Mouse (Mus musculus) hindbrain, embryonic 16.5 days (tissue): ENCODE results near the gene Hoxa11. TPM values are rescaled to one million over a fixed set of nuclear protein-coding genes. Genes with fewer than 3 reads are reported as not detected.

Experiments used
- ATAC-seq: fragments of 200-750 bp; cut with Nextera tagmentation; 2 replicates; pipeline ENCODE4 v1.8.0; 2017; ENCODE audit warnings: moderate TSS enrichment, moderate library complexity
- H3K27ac ChIP-seq: fragments of 300-500 bp; sonication (generic); 2 replicates; pipeline ENCODE4 v1.5.1; 2014; ENCODE audit warnings: low read depth, mild to moderate bottlenecking, control low read depth, low read length, moderate library complexity
- H3K27me3 ChIP-seq: fragments of 300-500 bp; sonication (generic); replicated peaks from 2 replicates; pipeline ENCODE4 v1.6.1; 2014; ENCODE audit warnings: low read length; ENCODE audit not compliant: control insufficient read depth, insufficient read depth
- H3K36me3 ChIP-seq: fragments of 300-500 bp; sonication (generic); 2 replicates; pipeline ENCODE4 v1.6.1; 2014; ENCODE audit warnings: mild to moderate bottlenecking, low read length, moderate library complexity, mixed read lengths; ENCODE audit not compliant: control insufficient read depth, insufficient read depth
- H3K4me1 ChIP-seq: fragments of 300-500 bp; sonication (generic); 2 replicates; pipeline ENCODE4 v1.6.1; 2014; ENCODE audit warnings: low read depth, low read length; ENCODE audit not compliant: control insufficient read depth, insufficient read depth
- H3K4me2 ChIP-seq: fragments of 300-500 bp; sonication (generic); 2 replicates; pipeline ENCODE4 v1.6.1; 2014; ENCODE audit warnings: mild to moderate bottlenecking, low read length, control low read depth, moderate library complexity
- H3K4me3 ChIP-seq: fragments of 300-500 bp; sonication (generic); 2 replicates; pipeline ENCODE4 v1.5.1; 2014; ENCODE audit warnings: mild to moderate bottlenecking, low read length, control low read depth, moderate library complexity
- H3K9ac ChIP-seq: fragments of 300-500 bp; sonication (generic); 2 replicates; pipeline ENCODE4 v1.6.1; 2014; ENCODE audit warnings: low read depth, mild to moderate bottlenecking, control low read depth, low read length, moderate library complexity
- H3K9me3 ChIP-seq: fragments of 300-500 bp; sonication (generic); 2 replicates; pipeline ENCODE4 v1.6.1; 2014; ENCODE audit warnings: mild to moderate bottlenecking, low read length, moderate library complexity; ENCODE audit not compliant: control insufficient read depth
- WGBS: fragments of 180-500 bp; shearing (Covaris S2); extraction: QIAGEN DNeasy Blood & Tissue Kit; methylation state at CpG from one replicate; pipeline ENCODE4 v1.1.7; 2014; 5-methylcytosine and 5-hydroxymethylcytosine counted together
- polyA plus RNA-seq: library from polyadenylated mRNA; unstranded; fragments of >200 nt; fragmentation: Nextera tagmentation; extraction: Ambion mirVana; gene quantifications from 2 replicates; pipeline ENCODE4 v1.2.1, GENCODE M21; 2015

Hoxa11 gene
- polyA plus RNA-seq, 1 experiment from 2014 or later, result not detected

DNA sequence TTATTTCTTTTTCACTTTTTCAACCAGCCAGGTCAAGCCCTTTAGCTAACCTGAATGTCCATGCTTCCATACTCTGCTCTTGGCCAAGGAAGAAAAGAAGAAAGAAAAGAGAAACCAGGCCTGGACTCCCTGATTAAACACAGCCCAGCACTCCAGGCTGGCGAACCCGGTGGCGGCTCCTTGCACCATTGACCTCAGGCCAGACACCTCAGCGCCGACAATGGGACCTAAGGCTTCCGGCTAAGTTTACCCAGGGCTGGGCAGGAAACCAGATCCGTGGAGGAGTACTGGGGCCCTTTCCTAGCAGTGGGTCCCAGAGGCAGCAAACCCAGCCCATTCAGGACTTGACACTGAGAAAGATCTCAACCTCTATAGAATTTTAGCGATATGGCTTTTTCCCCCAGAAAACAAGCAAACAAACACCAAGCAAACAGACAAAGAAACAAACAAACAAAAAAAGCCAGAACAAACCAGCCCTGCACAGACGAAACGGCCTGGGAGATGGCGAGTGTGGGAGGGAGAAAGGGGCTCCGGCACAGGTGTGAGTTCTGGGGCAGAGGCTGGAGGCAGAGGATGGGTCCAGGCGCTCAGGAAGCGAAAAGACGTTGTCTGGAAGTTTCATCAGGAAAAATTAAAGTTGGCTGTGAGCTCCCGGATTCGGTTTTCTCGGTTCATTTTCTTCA, 13.6 kb downstream of the Hoxa11 start:
- 1% methylated on average over 18 of the region's 18 CpGs for WGBS
- Histone ChIP-seq H3K27me3 (peaks cover 81% of the 10 kb centered on the region), H3K9me3 (no peaks in the 10 kb centered on the region), H3K4me2 (no peak overlapping the region), H3K4me1 (no peaks in the 10 kb centered on the region), H3K9ac (no peak overlapping the region), H3K4me3 (no peak overlapping the region), H3K27ac (no peak overlapping the region), H3K36me3 (no peaks in the 10 kb centered on the region)
- ATAC-seq, result no peak

DNA sequence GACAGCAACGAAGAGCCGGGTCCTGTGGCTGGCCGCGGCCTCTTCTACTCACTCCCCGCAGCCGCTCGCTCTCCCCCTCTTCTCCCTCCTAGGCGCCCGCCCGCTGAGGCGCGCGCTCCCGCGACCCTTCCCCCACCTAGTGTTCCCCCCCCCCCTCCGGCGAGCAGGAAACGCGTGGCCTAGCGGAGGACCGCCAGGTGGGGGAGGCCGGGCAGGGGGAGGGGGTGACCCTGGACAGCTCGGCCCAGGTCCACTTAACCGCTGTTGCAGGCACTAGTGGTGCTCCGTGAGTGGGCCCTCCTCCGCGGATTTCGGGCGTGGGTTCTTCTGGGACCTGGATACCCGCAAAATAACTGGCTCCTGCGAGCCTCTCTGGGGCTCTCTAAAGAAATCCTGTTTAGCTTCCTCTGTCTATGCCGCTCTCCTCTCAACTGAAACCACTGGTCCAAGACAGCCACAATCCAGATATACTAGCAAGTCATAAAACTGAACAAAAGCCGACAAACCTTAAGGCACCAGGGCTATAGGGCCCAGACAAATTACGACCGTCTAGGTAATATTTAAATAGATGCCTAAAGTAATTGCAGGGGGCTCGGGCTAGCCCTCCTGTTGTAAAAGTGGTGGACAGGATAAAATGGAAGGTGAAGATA, 15.0 kb downstream of the Hoxa11 start, which contains the start of gene Hoxa9:
Hoxa9 (minus strand) TSS at position 574 of the 650 bp plus-strand sequence.
- H3K4me2 ChIP-seq, result no peak within 1 kb of the TSS
- H3K9me3 ChIP-seq, result no peaks in the 10 kb centered on the region
- WGBS, result 2% methylated on average over 22 of the region's 36 CpGs
- H3K27me3 ChIP-seq, result peaks cover 78% of the 10 kb centered on the region
- ATAC-seq, result no peak
- no peaks in the 10 kb centered on the region for H3K4me1 ChIP-seq
- no peak within 1 kb of the TSS for H3K27ac ChIP-seq
- H3K9ac ChIP-seq, result no peak within 1 kb of the TSS
- no peaks in the 10 kb centered on the region for H3K36me3 ChIP-seq
- no peak within 1 kb of the TSS for H3K4me3 ChIP-seq

DNA sequence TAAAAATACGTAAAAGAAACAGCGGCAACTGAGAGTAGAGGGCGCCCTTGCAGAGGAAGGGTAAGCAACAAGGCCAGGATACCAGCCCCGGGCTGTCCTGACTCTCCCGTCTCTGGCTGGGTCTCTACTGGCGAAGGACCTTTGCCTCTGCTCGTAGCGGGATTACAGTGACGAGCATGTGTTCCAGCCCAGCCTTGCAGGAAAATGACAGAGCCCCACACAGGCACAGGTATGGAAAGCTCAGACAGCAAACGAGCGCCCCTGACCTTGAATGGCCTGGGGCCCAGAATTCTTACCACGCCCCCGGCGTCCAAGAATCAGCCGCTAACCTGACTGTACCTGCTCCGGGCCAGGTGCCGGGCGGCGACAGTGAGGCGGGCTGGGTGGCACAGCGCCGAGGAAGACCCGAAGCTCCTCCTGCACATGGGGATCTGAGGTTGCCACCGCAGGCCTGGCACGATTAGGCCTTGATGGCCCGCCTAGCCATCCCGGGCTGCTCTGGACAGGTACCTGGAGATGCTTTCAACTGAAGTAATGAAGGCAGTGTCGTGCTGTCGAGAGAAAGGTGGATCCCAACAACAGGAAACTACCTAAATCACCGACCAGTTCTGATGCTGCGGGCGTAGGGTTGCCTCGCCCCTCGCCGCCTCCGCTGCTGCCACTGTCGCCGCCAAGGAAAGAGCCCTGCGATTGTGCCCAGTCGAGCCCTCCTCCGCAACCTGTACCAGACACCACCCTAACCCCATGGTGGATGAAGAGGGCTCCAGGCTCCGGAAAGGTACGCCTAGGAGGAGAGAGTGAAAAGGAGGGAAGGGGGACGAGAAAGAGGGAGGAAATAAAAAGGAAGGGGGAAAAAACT, 15.8 kb downstream of the Hoxa11 start:
- WGBS, result 1% methylated on average over 43 of the region's 44 CpGs
- Histone ChIP-seq H3K4me3 (no peak overlapping the region; the same call in 1 of the 2 replicates), H3K4me1 (no peaks in the 10 kb centered on the region), H3K36me3 (no peaks in the 10 kb centered on the region), H3K9me3 (no peaks in the 10 kb centered on the region), H3K27me3 (peaks cover 77% of the 10 kb centered on the region), H3K9ac (no peak overlapping the region), H3K27ac (no peak overlapping the region), H3K4me2 (no peak overlapping the region)
- ATAC-seq, result no peak

DNA sequence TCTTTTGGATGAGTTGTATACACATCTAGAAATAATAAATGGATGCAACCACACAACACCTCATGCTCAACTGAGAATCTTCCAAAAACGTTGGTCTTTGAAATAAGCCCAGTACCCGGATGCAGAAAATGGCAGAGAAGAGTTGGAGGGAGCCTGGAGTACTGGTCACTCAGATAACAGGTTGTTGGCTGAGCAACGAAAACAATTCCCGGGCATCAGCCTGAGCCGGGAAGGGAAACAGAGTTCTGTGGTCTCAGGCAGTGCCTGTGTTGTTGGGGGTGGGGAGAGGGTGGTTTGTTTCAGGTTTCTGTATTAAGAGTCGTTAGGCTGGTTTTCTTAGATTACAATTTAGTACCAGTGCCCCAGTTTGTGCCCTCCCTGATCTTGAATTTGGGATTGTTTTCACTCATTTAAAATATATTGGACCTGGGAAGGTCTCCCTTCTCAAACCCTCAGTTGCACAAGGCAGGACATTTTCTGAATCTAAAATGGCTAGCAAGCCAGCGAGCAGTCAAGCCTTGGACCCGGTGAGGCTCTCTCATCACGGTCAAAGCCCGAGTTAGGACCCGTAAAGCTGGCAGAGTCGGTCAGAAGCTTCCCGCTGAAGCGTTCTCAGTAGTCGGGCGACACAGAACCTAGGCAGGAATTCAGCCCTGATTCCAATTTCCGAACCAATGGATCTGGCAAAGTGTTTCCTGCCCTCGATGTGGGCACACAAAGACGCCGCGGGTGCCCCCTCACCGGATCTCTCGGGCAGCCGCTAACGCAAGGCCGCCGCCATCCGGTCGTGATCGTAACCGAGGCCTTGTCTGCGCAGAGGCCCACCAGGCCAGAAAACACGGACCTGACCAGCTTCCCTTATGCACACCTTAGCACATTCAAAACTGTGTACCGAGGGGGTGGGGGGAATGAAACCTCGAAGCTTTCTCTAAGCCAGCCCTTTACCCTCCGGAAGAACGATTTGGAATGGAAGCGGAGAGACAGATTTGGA, 16.8 kb downstream of the Hoxa11 start:
- Histone ChIP-seq H3K4me2 (no peak overlapping the region), H3K27ac (no peak overlapping the region), H3K9ac (no peak overlapping the region), H3K9me3 (no peaks in the 10 kb centered on the region), H3K4me1 (no peaks in the 10 kb centered on the region), H3K4me3 (no peak overlapping the region), H3K27me3 (peaks cover 69% of the 10 kb centered on the region), H3K36me3 (no peaks in the 10 kb centered on the region)
- ATAC-seq, result no peak
- WGBS, result 3% methylated on average over 38 of the region's 38 CpGs

DNA sequence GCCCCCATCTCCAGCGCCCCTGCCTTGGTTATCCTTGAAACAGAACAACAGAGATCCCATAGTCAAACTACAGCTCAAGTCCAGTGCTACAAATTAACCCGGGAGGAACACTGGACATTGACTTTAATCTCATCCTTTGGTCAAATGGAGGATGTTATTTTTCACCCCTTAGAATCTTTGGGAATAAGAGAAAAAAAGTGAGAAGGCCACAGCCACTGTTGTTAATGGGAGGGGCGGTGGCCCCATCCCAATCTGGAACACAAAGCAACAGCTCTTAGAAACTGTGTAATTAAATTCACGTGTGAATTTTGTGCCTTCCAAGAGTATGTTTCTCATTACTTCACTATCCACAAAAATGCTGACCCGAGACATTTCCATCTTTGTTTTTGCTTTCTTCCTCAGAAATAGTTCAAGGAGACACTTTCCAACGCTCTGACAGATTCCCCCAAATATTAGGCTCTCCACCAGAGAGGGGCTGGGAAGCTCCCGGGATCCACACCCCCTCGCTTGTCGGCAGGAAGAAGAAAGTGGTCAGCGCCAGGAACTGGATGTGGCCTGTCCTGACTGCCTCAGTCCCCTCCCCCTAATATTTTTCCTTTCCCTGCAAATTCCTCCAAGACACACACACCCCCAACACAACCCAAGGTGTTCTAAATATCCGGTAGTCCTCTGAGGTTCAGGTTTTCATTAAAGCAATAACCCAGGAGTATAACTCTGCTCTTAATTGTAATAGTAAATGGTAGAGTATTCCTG, 18.0 kb downstream of the Hoxa11 start:
- H3K4me1 ChIP-seq, result no peaks in the 10 kb centered on the region
- H3K4me3 ChIP-seq, result no peak overlapping the region

DNA sequence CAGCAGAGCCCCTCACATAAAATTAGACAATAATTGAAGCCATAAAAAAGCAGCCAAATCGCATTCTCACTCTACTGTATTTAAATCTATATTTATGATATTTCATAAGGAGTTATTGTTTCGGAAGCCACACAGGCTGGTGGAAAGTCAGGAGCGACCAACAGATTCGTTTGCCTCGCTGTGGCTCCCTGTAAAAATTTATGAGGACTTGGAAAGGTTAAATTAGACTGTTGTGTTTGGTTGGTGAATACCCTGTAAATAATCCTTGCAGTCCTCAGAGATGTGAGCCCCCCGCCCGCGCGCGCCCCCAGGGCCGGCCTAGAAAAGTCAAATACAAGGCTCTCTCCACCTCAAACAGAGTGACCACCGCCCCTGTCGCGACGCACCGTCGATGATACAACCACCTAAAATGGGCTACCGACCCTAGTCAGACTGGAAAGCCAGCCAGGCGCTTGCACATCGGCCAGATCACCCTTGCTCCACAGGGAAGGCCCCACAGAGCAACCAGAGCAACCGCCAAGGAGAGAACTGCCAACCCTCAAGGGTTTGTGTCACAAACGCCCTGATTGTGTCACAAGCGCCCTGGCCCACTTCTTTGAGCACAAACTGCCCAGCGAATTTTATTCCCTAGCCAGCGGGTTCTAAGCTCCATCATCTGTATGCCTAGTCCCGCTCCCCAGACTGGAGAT, 18.9 kb downstream of the Hoxa11 start:
- H3K4me1 ChIP-seq, result peaks cover 1% of the 10 kb centered on the region; the same call in 1 of the 2 replicates
- no peaks in the 10 kb centered on the region for H3K9me3 ChIP-seq
- no peak for ATAC-seq
- H3K36me3 ChIP-seq, result no peaks in the 10 kb centered on the region
- 3% methylated on average over 26 of the region's 26 CpGs for WGBS
- H3K4me2 ChIP-seq, result no peak overlapping the region
- no peak overlapping the region for H3K9ac ChIP-seq
- H3K4me3 ChIP-seq, result no peak overlapping the region
- H3K27ac ChIP-seq, result no peak overlapping the region
- peaks cover 69% of the 10 kb centered on the region for H3K27me3 ChIP-seq

More for the DNA sequence above, 18.0 kb downstream of the Hoxa11 start:
- H3K27ac ChIP-seq, result no peak overlapping the region
- H3K27me3 ChIP-seq, result peaks cover 69% of the 10 kb centered on the region
- no peak overlapping the region for H3K4me2 ChIP-seq
- no peaks in the 10 kb centered on the region for H3K36me3 ChIP-seq
- no peak for ATAC-seq
- 4% methylated on average over 11 of the region's 11 CpGs for WGBS
- H3K9me3 ChIP-seq, result no peaks in the 10 kb centered on the region
- H3K9ac ChIP-seq, result no peak overlapping the region

DNA sequence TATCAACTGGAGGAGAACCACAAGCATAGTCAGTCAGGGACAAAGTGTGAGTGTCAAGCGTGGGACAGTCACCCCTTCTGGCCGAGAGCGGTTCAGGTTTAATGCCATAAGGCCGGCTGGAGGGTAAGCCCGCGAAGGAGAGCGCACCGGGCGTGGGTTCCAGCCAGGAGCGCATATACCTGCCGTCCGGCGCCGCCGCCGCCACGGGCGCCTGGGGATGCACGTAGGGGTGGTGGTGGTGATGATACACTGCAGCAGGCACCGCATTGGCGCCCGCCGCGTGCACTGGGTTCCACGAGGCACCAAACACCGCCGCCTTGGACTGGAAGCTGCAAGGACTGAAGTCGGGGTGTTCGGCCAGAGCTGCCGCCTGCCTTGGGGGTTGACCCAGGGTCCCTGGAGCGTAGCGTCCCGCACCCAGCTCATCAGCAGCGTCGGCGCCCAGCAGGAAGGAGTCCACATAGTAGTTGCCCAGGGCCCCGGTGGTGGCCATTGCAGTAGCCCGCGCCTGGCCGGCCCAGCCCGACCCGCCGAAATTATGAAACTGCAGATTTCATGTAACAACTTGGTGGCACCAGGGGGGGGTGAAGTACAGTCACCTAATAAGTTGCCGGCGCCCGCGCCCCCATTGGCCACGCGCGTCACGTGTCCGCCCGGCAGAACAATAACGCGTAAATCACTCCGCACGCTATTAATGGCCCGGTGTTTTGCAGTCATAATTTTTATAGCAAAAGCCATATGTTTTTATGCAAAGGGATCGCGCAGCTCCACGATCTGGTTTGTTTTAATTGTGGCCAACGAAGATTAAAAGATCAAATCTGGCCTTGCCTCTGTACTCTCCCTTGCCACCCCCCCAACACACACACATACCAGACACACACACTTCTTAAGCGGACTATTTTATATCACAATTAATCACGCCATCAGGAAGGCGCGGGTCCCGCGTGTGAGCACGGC, 19.7 kb downstream of the Hoxa11 start:
- WGBS, result 3% methylated on average over 66 of the region's 69 CpGs
- H3K4me3 ChIP-seq, result no peak overlapping the region; the same call in 1 of the 2 replicates
- H3K9me3 ChIP-seq, result no peaks in the 10 kb centered on the region
- peaks cover 73% of the 10 kb centered on the region for H3K27me3 ChIP-seq
- no peak overlapping the region for H3K9ac ChIP-seq
- H3K36me3 ChIP-seq, result no peaks in the 10 kb centered on the region
- no peak for ATAC-seq
- no peak overlapping the region for H3K4me2 ChIP-seq
- no peak overlapping the region for H3K27ac ChIP-seq
- peaks cover 7% of the 10 kb centered on the region for H3K4me1 ChIP-seq
